Comparison of ENCODE assay signal across 11 mouse cellular contexts in the genomic region with DNA sequence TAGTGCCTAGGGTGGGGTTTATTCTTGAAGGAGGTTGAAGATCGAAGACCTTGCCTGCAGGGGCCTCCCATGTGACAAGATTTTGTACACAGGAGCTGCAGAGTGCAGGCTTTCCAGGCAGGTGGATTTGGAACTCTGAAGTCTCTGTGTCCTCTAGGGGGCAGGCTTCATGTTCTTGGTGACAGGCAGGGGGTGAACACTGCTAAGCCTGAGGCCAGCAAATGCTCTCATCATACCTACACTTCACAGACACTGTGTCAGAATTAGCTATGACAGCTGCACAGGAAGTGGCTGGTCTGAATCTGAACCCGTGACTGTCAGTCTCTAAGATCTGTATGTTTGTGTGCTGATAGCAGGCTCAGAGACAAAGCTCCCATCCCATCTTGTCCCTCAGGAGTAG. TPM values are rescaled to one million over a fixed set of nuclear protein-coding genes. Genes with fewer than 3 reads are reported as not detected.
DNase-seq lines count a peak whose midpoint lies in the region; ATAC-seq and TF ChIP-seq lines count a peak whose summit lies in the region.
"Had no signal": no experiment of that assay in that cellular context is flagged by ENCODE, and none has a peak within 500 bp of the region (broad histone marks: within the 10 kb centered on the region; RNA-seq: fewer than 3 reads in every experiment).

No protein-coding gene starts in this region.

- no peak overlapping the region for H3K9ac ChIP-seq in liver, embryonic 14.5 days (replicated peaks)
- no peak overlapping the region for H3K9ac ChIP-seq in liver, embryonic 12.5 days
- H3K9ac ChIP-seq: liver, embryonic 15.5 days had no signal

- H3K4me1 ChIP-seq in liver, embryonic 14.5 days (replicated peaks; ENCODE audit: control insufficient read depth in 2 of 2, insufficient read depth in 2 of 2, low read length in 1 of 2): no peaks in the 10 kb centered on the region
- no peaks in the 10 kb centered on the region for H3K4me1 ChIP-seq in liver, embryonic 12.5 days
- peaks cover 23% of the 10 kb centered on the region for H3K4me1 ChIP-seq in thymus, adult 2 months (replicated peaks; ENCODE audit: control insufficient read depth, insufficient read depth, low read length)
- H3K4me1 ChIP-seq: liver, embryonic 15.5 days had no signal

- peak; percentile 32; the same call in 1 of the 2 replicates for TF ChIP-seq CTCF in liver, embryonic 14.5 days (IDR thresholded peaks at IDR 0.05; ENCODE audit: low read depth)
- peak; percentile 58; the same call in 1 of the 2 replicates for TF ChIP-seq CTCF in thymus, adult 2 months (IDR thresholded peaks at IDR 0.05; ENCODE audit: borderline replicate concordance, control insufficient read depth, extremely low read depth, insufficient read depth, low read length, poor library complexity)

- no peak for ATAC-seq in liver, embryonic 14.5 days (ENCODE audit: insufficient read depth)
- ATAC-seq in liver, embryonic 12.5 days: no peak
- ATAC-seq: intestine, embryonic 16.5 days had no signal

- no peaks in the 10 kb centered on the region for H3K36me3 ChIP-seq in liver, embryonic 14.5 days (replicated peaks; ENCODE audit: control insufficient read depth, insufficient read depth, low read depth)
- H3K36me3 ChIP-seq in liver, embryonic 12.5 days: no peaks in the 10 kb centered on the region
- H3K36me3 ChIP-seq in thymus, adult 2 months (ENCODE audit: control insufficient read depth, insufficient read depth, low read length): no peaks in the 10 kb centered on the region
- H3K36me3 ChIP-seq: liver, embryonic 15.5 days had no signal

- no peak for TF ChIP-seq POLR2A in thymus, adult 2 months (IDR thresholded peaks at IDR 0.05; ENCODE audit: control insufficient read depth, extremely low read depth, insufficient read depth, low read length, poor library complexity)

- H3K27me3 ChIP-seq in liver, embryonic 14.5 days (ENCODE audit: control insufficient read depth, insufficient read depth, low read length): no peaks in the 10 kb centered on the region
- H3K27me3 ChIP-seq in liver, embryonic 12.5 days (replicated peaks): peaks cover 12% of the 10 kb centered on the region
- H3K27me3 ChIP-seq in thymus, adult 2 months (ENCODE audit: control insufficient read depth, insufficient read depth, low read length): no peaks in the 10 kb centered on the region
- H3K27me3 ChIP-seq: liver, embryonic 15.5 days had no signal

- no peak overlapping the region for H3K4me3 ChIP-seq in liver, embryonic 14.5 days (ENCODE audit: insufficient read depth in 1 of 2, low read depth in 2 of 2, low read length in 2 of 2)
- H3K4me3 ChIP-seq in liver, embryonic 12.5 days: no peak overlapping the region
- no peak overlapping the region for H3K4me3 ChIP-seq in thymus, adult 2 months (ENCODE audit: control insufficient read depth, insufficient read depth, low read length)
- H3K4me3 ChIP-seq: liver, embryonic 15.5 days had no signal

- peak; percentile 51 to 60 for DNase-seq in cerebellum, postnatal 10 days
- DNase-seq in cerebellum, postnatal 36 days: no peak
- no peak for DNase-seq in liver, embryonic 14.5 days (ENCODE audit: low read depth in 3 of 3, low spot score in 3 of 3)
- DNase-seq in embryo, embryonic 10.5 days (ENCODE audit: low spot score): peak; percentile 63
- peak; percentile 69 for DNase-seq in thymus, adult 2 months
- no peak for DNase-seq in urinary bladder, postnatal 4 days (ENCODE audit: low spot score in 2 of 2)
- no peak for DNase-seq in frontal cortex, postnatal 14 days (ENCODE audit: low spot score in 2 of 2)
- DNase-seq: cerebellum, adult 2 months had no signal

- no peak overlapping the region for H3K4me2 ChIP-seq in liver, embryonic 14.5 days (ENCODE audit: low read depth)
- H3K4me2 ChIP-seq in liver, embryonic 12.5 days: no peak overlapping the region
- H3K4me2 ChIP-seq: liver, embryonic 15.5 days had no signal

- no peak overlapping the region for H3K27ac ChIP-seq in liver, embryonic 14.5 days
- H3K27ac ChIP-seq in liver, embryonic 12.5 days: no peak overlapping the region
- H3K27ac ChIP-seq in thymus, adult 2 months (ENCODE audit: control insufficient read depth, insufficient read depth, low read length): peak overlapping the region; percentile 45
- H3K27ac ChIP-seq: liver, embryonic 15.5 days had no signal

- WGBS in liver, embryonic 14.5 days (ENCODE audit: insufficient replicate concordance): 7% methylated on average over 2 of the region's 2 CpGs
- WGBS in liver, embryonic 12.5 days (ENCODE audit: insufficient replicate concordance): 12% methylated on average over 2 of the region's 2 CpGs
- WGBS in thymus, adult 2 months: 8% methylated on average over 2 of the region's 2 CpGs

- no peak for TF ChIP-seq EP300 in liver, embryonic 14.5 days (IDR thresholded peaks at IDR 0.05; ENCODE audit: low read depth)

- H3K9me3 ChIP-seq in liver, embryonic 14.5 days (ENCODE audit: control insufficient read depth, low read length): no peaks in the 10 kb centered on the region
- no peaks in the 10 kb centered on the region for H3K9me3 ChIP-seq in liver, embryonic 12.5 days (replicated peaks)
- H3K9me3 ChIP-seq: liver, embryonic 15.5 days had no signal

RNA-seq across cellular contexts. Expression of a gene that starts 8.9 kb away (rescaled TPM):
- polyA plus RNA-seq in liver, embryonic 14.5 days (2012; rRNA removed): 0.01 TPM in 1 of 2 replicates, not detected in the other
- polyA plus RNA-seq in liver, embryonic 14.5 days (2014; fragmentation: Nextera tagmentation; extraction: Ambion mirVana): not detected in 2 replicates
- polyA plus RNA-seq in liver, embryonic 12.5 days (2016; fragmentation: Nextera tagmentation; extraction: Ambion mirVana): 0.06 TPM in 1 of 2 replicates, not detected in the other
- 0.07 and 0.14 TPM in 2 replicates for polyA plus RNA-seq in thymus, adult 2 months (2012; rRNA removed)
- polyA plus RNA-seq: liver, embryonic 15.5 days had no signal

Comparison
In these comparisons a context has a peak if more than half of its experiments do, and no peak if none do; other contexts are left out.
1. DNase-seq: peak in cerebellum, postnatal 10 days (2 of 2), embryo, embryonic 10.5 days (single experiment) and thymus, adult 2 months (single experiment); none in cerebellum, postnatal 36 days (0 of 2), liver, embryonic 14.5 days (0 of 3), urinary bladder, postnatal 4 days (0 of 2) and frontal cortex, postnatal 14 days (0 of 2).